Mouse (Mus musculus): ENCODE measurements at regions not wholly inside any gene's neighbourhood (a gene's known extent, or its start where the extent isn't known, plus 50 kb on each side); places are given as distances from the start of the nearest gene placed in this dataset.

- TF ChIP-seq MAFK (IDR thresholded peaks at IDR 0.05; ENCODE audit: insufficient replicate concordance, low read length) (no peak), BHLHE40 (IDR thresholded peaks at IDR 0.05; ENCODE audit: low read depth, low read length) (no peak), CTCF (conservative IDR thresholded peaks at IDR 0.05 in 1 of 2, IDR thresholded peaks at IDR 0.05 in 1 of 2; ENCODE audit: low read depth in 2 of 2, low read length in 2 of 2) (no peak), MAZ (IDR thresholded peaks at IDR 0.05; ENCODE audit: low read depth, low read length) (no peak)
Measured at GRCm38 (mm10) chr4:70743425-70743824, 208.6 kb upstream of the Megf9 start.
